Mouse (Mus musculus) hindbrain, postnatal 0 days (tissue): Measurements from ENCODE around the gene Cfap61. TPM values are rescaled to one million over a fixed set of nuclear protein-coding genes. Genes with fewer than 3 reads are reported as not detected.
A peak's percentile ranks its signal among the peaks of the same experiment; 100 is the strongest.

ENCODE experiments used
- ATAC-seq: fragments of 200-750 bp; cut with Nextera tagmentation; 2 replicates; pipeline ENCODE4 v1.8.0; 2017; ENCODE audit warnings: mild to moderate bottlenecking, moderate TSS enrichment, moderate library complexity
- DNase-seq: peaks from one replicate; pipeline ENCODE4 v3.0.0-alpha.2; 2015; ENCODE audit warnings: low spot score
- H3K27ac ChIP-seq: fragments of 300-500 bp; sonication (generic); 2 replicates; pipeline ENCODE4 v1.5.1; 2014; ENCODE audit warnings: mild to moderate bottlenecking
- H3K27me3 ChIP-seq: fragments of 300-500 bp; sonication (generic); 2 replicates; pipeline ENCODE4 v1.6.1; 2014; ENCODE audit warnings: low read length, mixed read lengths; ENCODE audit not compliant: insufficient read depth
- H3K36me3 ChIP-seq: fragments of 300-500 bp; sonication (generic); 2 replicates; pipeline ENCODE4 v1.6.1; 2014; ENCODE audit warnings: low read length, mixed read lengths; ENCODE audit not compliant: insufficient read depth
- H3K4me1 ChIP-seq: fragments of 300-500 bp; sonication (generic); 2 replicates; pipeline ENCODE4 v1.6.1; 2014; ENCODE audit warnings: antibody characterized with exemption, low read length, mixed read lengths; ENCODE audit not compliant: insufficient read depth
- H3K4me2 ChIP-seq: fragments of 300-500 bp; sonication (generic); 2 replicates; pipeline ENCODE4 v1.6.1; 2014; ENCODE audit warnings: low read depth, mild to moderate bottlenecking, low read length, moderate library complexity, mixed read lengths
- H3K4me3 ChIP-seq: fragments of 300-500 bp; sonication (generic); 2 replicates; pipeline ENCODE4 v1.5.1; 2014; ENCODE audit warnings: low read length
- H3K9ac ChIP-seq: fragments of 300-500 bp; sonication (generic); replicated peaks from 2 replicates; pipeline ENCODE4 v1.6.1; 2014; ENCODE audit warnings: mild to moderate bottlenecking, low read length, moderate library complexity, mixed read lengths
- H3K9me3 ChIP-seq: fragments of 300-500 bp; sonication (generic); 2 replicates; pipeline ENCODE4 v1.6.1; 2016; ENCODE audit warnings: low read length, mixed read lengths
- CTCF ChIP-seq: IDR thresholded peaks from 2 replicates; pipeline ENCODE4 v1.5.1; 2016; ENCODE audit warnings: antibody characterized with exemption, control low read depth, low read depth
- WGBS: fragments of 180-500 bp; shearing (Covaris S2); extraction: QIAGEN DNeasy Blood & Tissue Kit; methylation state at CpG from one replicate; pipeline ENCODE4 v1.1.7; 2014; 5-methylcytosine and 5-hydroxymethylcytosine counted together
- polyA plus RNA-seq: library from polyadenylated mRNA; unstranded; fragments of >200 nt; fragmentation: Nextera tagmentation; extraction: Ambion mirVana; gene quantifications from 2 replicates; pipeline ENCODE4 v1.2.1, GENCODE M21; 2015
- total RNA-seq: library from RNA; depleted of rRNA; stranded (reverse); fragments of >200 nt; gene quantifications from 2 replicates; pipeline ENCODE4 v1.2.3, GENCODE M21; 2014

Cfap61 gene
- total and polyA plus RNA-seq, 2 experiments from 2014 or later, result 3.7 to 4.1 TPM

DNA sequence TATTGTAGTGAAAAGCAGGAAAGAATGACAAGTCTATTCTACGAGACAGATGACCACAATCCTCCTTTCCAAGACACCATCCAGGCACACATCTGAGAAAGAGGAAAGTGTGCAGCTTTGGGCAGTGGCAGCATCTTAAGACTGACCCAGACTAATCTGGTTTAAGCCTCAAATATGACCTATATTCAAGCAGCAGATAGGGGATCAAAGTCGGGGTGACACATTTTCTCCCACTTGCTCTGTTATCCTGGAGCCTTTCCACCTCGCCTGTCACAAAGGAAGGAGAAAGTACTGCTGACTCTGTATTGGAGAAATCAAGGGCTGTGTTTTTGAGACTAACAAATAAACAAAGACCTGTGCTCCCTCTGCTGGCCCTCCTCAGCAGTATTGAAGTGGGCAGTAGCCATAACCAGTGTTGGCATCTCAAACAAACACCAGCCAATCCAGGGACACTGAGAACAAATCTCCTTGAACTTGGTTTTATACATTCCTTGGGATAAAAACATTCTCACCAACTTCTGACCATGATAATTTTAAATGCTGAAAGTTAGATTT, 321.8 kb downstream of the Cfap61 start:
- peak; percentile 73 for TF ChIP-seq CTCF
- WGBS, result 37% methylated on average over 3 of the region's 3 CpGs
- peak; percentile 66; the same call in 1 of the 2 replicates for ATAC-seq

DNA sequence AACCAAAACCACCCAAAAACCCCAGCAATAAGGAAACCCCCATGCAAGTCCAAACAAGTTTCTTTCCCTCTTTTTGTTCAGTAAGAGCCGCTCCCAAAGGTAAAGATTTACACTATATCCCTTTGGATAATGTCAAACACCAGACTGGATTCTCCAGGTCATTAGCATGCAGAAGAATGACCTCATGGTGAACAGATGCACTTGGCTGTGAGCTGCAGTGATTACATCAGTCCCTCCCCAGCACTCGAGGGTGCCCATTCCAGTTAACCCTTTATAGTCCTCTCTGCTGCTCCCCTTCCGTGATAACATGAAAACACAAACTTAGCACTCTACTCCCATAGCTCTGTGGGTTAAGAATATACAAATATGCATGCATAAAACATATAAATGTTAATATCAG, 322.5 kb downstream of the Cfap61 start:
- ATAC-seq (0 out of 2 replicates have a peak, but pooled peaks have one; percentile 35), DNase-seq (peak; percentile 70)
- Histone ChIP-seq H3K4me3 (no peak overlapping the region), H3K4me1 (peaks cover 13% of the 10 kb centered on the region), H3K4me2 (no peak overlapping the region), H3K9ac (no peak overlapping the region), H3K27ac (no peak overlapping the region), H3K27me3 (no peaks in the 10 kb centered on the region; the same call in 1 of the 2 replicates), H3K9me3 (no peaks in the 10 kb centered on the region), H3K36me3 (no peaks in the 10 kb centered on the region)
- WGBS, result 37% methylated on average over 3 of the region's 3 CpGs
- TF ChIP-seq CTCF, result no peak

More for the DNA sequence above, 321.8 kb downstream of the Cfap61 start:
- no peaks in the 10 kb centered on the region; the same call in 1 of the 2 replicates for H3K27me3 ChIP-seq
- peak; percentile 81 for DNase-seq
- H3K36me3 ChIP-seq, result no peaks in the 10 kb centered on the region
- no peak overlapping the region for H3K4me2 ChIP-seq
- no peak overlapping the region for H3K4me3 ChIP-seq
- H3K4me1 ChIP-seq, result peaks cover 7% of the 10 kb centered on the region
- H3K9me3 ChIP-seq, result no peaks in the 10 kb centered on the region
- H3K27ac ChIP-seq, result peak overlapping the region; percentile 38
- H3K9ac ChIP-seq, result no peak overlapping the region

DNA sequence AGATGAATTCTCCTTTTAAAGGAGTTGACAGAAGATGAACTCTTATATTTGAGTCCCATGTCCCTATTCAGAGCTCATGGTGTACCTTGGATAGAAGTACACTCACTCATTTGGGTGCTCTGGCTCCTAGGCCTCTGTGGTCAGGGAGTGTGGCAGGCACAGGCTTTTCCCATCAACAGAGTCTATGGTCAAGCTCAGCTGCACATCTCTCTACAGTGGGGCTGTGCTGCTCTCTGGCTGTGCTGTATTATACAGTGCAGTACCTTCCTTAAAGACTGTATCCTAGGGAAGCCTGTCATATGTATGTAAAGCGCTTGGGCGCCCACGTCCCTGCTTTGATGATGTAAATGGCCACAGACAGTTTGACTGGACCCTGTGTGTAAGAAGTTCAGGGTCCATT, 323.0 kb downstream of the Cfap61 start:
- peaks cover 14% of the 10 kb centered on the region for H3K4me1 ChIP-seq
- TF ChIP-seq CTCF, result no peak
- ATAC-seq (no peak), DNase-seq (no peak)
- 72% methylated on average over 3 of the region's 3 CpGs for WGBS
- no peak overlapping the region for H3K9ac ChIP-seq
- H3K4me3 ChIP-seq, result no peak overlapping the region
- H3K36me3 ChIP-seq, result no peaks in the 10 kb centered on the region
- peak overlapping the region; percentile 38; the same call in 1 of the 2 replicates for H3K27ac ChIP-seq
- no peak overlapping the region for H3K4me2 ChIP-seq
- no peaks in the 10 kb centered on the region for H3K9me3 ChIP-seq
- no peaks in the 10 kb centered on the region; the same call in 1 of the 2 replicates for H3K27me3 ChIP-seq

DNA sequence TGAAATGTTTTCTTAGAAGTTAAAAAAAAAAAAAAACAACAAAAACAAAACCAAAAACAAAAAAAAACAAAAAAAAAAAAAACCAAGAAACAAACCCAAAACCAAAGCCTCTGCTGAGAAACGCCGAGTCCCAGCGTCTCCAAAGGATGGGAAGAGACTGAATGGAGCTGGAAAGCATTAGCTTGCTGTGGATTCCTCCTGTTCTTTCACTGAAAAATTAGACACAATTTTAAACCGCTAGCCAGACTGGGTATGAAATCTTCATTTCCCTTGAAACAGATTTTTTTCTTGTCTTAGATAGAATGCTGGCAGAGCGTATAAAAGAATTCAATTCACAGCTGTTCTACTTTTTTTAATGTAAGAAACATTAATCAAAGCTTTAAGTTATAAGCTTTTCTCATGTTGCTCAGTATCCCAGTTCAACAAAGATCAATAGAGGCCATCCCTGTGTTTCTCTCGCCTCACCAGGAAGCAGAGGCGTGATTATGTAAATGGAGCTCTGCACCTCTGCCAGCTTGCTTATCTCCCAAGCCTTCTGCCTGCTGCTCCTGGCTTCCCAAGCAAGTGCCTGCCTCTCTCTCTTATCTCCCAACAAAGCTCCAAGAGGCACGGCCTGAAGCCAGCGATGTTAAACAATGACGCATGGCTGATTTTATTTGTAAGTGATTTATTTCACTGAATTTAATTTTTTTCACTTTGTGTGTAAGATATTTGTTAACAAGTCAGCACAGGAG, 324.3 kb downstream of the Cfap61 start:
- Histone ChIP-seq H3K4me1 (peaks cover 17% of the 10 kb centered on the region), H3K4me2 (peak overlapping the region; percentile 14; the same call in 1 of the 2 replicates), H3K4me3 (no peak overlapping the region), H3K27me3 (no peaks in the 10 kb centered on the region; the same call in 1 of the 2 replicates), H3K27ac (peak overlapping the region; percentile 58), H3K9ac (no peak overlapping the region), H3K9me3 (no peaks in the 10 kb centered on the region), H3K36me3 (no peaks in the 10 kb centered on the region)
- no peak for TF ChIP-seq CTCF
- DNase-seq, result peak; percentile 67
- no peak for ATAC-seq
- WGBS, result 31% methylated on average over 10 of the region's 10 CpGs

DNA sequence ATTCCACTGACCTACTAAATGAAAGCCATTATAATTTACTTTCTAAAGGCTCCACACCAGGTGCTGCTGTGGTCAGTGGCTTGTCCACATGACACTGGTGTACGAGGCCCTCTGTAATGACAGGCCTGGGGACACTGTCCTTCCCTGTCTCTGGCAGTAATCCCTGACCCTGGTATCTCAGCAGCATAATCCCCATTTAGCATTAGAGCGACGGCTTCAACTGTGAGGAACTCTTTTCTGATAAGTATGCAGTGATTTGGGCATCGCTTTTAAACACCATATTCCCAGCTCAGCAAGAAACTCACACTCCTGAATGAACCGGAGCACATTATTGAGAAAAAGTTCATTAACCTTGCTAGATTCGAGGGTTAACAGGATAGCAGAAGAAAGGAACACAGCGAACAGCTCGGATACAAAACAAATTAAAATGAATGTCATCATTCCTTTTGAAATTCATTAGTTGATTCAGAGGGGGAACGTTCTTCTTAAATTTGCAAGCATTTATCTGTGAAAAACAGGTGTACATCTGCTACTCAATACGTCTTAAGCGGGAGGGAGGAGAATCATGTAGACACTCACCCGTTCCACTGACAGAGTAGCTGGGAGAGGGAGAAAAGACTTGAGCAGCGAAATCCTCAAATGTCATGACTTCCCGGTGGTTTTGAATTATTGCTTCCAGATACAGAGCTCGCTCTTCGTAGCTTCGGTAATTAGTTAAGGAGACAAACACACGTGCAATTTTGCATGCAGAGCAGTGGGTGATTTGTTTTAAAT, 325.4 kb downstream of the Cfap61 start:
- DNase-seq (peak; percentile 31), ATAC-seq (no peak)
- H3K27ac ChIP-seq, result no peak overlapping the region
- H3K27me3 ChIP-seq, result no peaks in the 10 kb centered on the region; the same call in 1 of the 2 replicates
- 0 out of 2 replicates have a peak overlapping the region, but pooled peaks have one; percentile 0 for H3K4me2 ChIP-seq
- peaks cover 17% of the 10 kb centered on the region; the same call in 1 of the 2 replicates for H3K4me1 ChIP-seq
- WGBS, result 35% methylated on average over 18 of the region's 18 CpGs
- no peaks in the 10 kb centered on the region for H3K9me3 ChIP-seq
- no peak for TF ChIP-seq CTCF
- no peak overlapping the region for H3K4me3 ChIP-seq
- H3K9ac ChIP-seq, result no peak overlapping the region
- no peaks in the 10 kb centered on the region for H3K36me3 ChIP-seq

DNA sequence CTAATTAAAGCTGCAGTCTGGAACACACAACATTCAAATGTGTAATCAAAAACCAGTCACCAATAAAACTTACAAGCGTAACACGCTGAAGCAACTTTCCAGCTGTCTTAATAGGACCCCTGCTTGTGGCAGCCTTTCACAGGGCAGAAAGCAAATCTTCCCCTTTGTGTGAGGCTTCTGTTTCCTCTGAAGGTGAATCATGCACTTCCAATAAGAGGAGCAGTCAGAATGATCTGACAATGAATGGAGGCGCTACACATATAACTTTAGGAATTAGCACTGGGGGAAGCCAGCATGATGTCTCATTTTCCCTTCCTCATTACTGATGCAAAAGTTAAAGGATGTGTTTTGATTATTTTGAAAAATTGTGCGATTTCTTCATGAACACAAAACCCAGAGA, 326.6 kb downstream of the Cfap61 start:
- no peak overlapping the region for H3K9ac ChIP-seq
- no peaks in the 10 kb centered on the region for H3K36me3 ChIP-seq
- no peak for TF ChIP-seq CTCF
- WGBS, result 62% methylated on average over 4 of the region's 4 CpGs
- ATAC-seq (no peak), DNase-seq (no peak)
- H3K9me3 ChIP-seq, result no peaks in the 10 kb centered on the region
- H3K27me3 ChIP-seq, result no peaks in the 10 kb centered on the region
- peak overlapping the region; percentile 1; the same call in 1 of the 2 replicates for H3K27ac ChIP-seq
- H3K4me1 ChIP-seq, result peaks cover 17% of the 10 kb centered on the region; the same call in 1 of the 2 replicates
- no peak overlapping the region for H3K4me2 ChIP-seq
- H3K4me3 ChIP-seq, result no peak overlapping the region
